Mouse (Mus musculus): ENCODE results near the gene Kdm2a.

The Kdm2a gene

GRCm38 (mm10) chr19:4326881-4327280 lies 71.2 kb downstream of the Kdm2a start:
- no peak for DNase-seq (ENCODE audit: low spot score)

DNA sequence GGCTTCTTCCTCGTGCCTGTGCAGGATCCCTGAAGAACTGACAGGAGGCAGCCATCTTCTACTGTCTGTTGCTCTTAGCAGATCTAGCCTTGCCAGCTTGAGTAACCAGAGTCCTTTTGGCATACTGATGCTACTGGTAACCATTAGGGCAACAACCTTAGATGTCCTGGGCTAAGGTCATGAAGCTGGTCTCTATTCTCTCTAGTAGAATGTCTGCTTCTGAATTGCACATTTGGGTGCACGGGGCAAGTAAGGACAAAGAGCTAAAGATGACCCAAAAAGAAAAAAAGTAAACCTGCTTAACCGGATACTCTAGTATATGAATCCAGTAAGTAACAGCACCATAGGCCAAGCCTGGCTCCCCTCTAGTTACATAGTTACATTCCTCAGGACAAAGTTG lies 72.0 kb downstream of the Kdm2a start:
- DNase-seq (ENCODE audit: low spot score): no peak

DNA sequence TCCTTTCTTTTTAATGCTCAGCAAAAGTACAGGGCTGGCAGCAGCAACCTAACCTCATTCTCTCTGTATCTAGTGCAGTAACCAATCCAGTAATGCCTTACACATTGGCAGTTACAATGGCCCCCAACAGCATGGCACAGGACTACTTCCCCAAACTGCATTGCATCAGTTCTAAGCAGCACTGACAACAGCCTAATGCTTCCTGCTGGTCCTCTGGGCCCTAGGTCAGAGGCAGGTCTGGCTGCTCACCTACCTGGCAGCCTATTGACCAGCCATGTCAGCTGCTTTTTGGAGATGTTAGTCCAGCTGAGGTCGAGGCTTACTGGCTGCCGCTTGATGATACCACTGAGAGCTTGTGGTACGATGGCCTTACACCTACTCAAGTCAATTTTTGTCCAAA lies 76.0 kb downstream of the Kdm2a start:
- no peak for DNase-seq (ENCODE audit: low spot score)

DNA sequence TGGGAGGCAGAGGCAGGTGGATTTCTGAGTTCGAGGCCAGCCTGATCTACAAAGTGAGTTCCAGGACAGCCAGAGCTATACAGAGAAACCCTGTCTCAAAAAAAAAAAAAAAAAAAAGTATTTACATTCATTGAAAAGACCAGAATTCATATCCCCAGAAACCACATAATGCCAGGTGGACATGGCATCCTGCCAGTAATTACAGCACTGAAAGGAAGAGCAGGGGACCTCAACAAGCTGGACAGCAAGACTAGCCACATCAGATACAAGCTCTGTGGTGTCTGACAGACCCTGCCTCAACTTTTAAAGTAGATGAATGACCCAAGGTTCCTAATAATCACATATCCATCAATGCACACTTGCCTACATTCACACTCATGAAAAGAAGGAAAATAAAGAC lies 76.5 kb downstream of the Kdm2a start:
- DNase-seq (ENCODE audit: low spot score): no peak

DNA sequence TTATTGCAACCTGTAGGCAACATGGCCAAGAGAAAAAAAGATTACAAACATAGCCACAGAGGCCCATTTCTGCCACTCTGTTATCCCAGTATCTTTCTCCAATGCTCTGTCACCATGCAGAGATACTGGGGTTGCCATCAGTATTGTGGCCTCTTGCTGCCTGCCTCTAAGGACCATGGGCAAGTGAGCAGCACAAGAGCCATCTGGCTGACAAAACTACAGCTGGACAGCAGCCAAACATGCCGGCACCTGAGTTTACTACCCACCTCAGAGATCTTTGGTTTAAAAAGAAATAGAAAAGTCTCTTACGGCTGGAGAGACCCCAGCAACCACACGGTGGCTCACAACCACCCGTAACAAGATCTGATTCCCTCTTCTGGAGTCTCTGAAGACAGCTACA lies 78.8 kb downstream of the Kdm2a start:
- DNase-seq (ENCODE audit: low spot score): no peak

- no peak for DNase-seq (ENCODE audit: low spot score)
Measured at GRCm38 (mm10) chr19:4317181-4317580, 80.9 kb downstream of the Kdm2a start.

GRCm38 (mm10) chr19:4315223-4315944 lies 82.7 kb downstream of the Kdm2a start:
- DNase-seq (ENCODE audit: low spot score): no peak

GRCm38 (mm10) chr19:4309776-4310185 lies 88.3 kb downstream of the Kdm2a start:
- peak; percentile 46 for DNase-seq (ENCODE audit: low spot score)

GRCm38 (mm10) chr19:4309302-4309701 lies 88.8 kb downstream of the Kdm2a start:
- no peak for DNase-seq (ENCODE audit: low spot score)

GRCm38 (mm10) chr19:4306190-4306577 lies 91.9 kb downstream of the Kdm2a start, which contains the start of gene Grk2:
Grk2 (minus strand) TSS chr19:4306222.
- DNase-seq (ENCODE audit: low spot score): peak; percentile 78

DNA sequence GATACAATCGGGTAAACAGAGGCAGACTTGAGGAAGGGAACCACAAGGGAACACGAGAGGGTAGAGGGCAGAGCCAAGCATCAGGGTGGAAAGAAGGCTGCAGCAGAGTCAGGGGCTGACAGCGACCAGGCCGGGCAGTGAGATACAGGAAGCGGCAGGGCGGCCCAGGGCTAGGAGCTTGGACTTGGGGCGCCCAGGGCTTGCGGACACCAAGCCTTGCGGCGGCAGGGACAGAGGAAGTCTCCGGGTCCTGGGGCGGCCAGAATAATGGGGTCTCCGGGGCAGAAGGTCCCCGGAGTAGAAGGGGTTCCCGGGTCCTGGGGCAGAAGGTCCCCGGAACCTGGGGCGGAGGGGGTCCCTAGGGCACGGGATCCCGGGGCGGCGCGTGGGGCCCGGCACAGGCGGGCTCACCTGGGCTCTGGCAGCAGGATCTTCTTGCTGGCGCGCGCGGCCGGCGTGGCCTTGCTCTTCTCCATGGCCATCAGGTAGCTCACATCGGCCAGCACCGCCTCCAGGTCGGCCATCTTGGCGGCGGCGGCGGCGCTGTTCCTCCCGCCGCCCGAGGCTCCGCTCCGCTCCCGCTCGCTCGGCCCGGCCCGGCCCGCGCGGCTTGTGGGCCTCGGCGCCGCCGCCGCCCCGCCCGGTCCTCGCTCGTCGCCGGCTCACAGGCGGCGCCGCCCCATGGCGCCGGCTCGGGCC lies 92.4 kb downstream of the Kdm2a start:
- DNase-seq (ENCODE audit: low spot score): peak; percentile 45

- no peak for DNase-seq (ENCODE audit: low spot score)
Measured at GRCm38 (mm10) chr19:4304871-4305321, 93.2 kb downstream of the Kdm2a start.

DNA sequence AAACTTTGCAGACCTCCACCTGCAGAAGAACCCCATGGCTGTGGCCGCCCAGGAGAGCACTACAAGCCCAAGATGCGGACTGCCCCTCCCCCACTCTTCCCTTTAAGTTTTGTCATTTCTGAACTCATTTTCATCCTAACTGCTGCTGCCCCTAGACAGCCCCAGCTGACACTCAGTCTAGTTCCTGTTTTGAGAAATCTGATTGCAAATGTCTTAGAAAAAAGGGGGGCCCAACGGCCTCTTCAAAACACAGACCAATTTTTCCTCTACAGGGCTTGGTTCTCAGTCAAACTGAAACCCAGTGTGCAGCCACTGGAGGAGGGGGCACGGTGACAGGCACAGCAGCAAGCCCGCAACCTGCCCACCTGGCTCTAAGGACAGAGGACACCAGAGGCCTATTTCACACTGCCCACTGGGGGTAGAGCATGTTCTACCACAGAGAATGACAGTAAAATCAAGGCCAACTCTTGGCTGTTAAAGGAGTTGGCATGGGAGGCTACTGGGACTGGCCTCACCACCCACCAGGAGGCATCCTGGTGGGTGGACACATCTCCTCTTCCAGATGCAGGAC lies 93.7 kb downstream of the Kdm2a start:
- no peak for DNase-seq (ENCODE audit: low spot score)

- no peak for DNase-seq (ENCODE audit: low spot score)
Measured at GRCm38 (mm10) chr19:4303640-4303995, 94.5 kb downstream of the Kdm2a start.

DNA sequence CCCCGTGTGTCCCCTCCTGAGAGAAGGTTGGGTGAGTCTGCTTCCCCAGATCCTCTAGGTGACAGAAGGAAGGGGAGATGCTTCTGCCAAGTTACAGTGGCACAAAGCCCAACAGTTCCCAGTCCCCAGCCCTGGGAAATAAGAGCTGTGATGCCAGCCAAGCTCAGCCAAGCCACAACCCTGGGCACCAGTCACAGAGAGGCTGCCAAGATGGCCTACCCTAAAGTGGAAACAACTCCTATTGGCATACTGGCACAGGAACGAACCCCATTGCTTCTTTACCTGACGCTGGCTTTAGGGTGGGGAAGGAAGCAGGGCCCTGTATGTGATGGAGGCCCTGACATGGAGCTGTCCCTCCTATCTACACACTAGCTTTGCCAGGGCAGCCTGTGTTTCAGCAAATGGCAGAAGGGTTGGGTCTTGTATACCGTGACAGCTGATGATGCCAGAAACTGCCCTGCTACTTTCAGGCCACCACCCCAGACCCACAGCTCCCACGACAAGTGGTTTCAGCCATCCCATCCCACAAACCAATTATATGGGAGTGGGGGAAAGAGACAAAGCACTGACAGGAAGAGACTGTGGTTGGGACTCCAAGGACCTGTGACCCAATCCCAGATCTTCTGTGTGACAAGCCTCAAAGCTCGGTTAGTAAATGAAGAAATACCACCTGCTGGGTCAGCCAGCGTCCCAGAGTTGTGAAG lies 95.0 kb downstream of the Kdm2a start:
- no peak for DNase-seq (ENCODE audit: low spot score)

GRCm38 (mm10) chr19:4301735-4302651 lies 96.1 kb downstream of the Kdm2a start:
- DNase-seq (ENCODE audit: low spot score): no peak

- no peak for DNase-seq (ENCODE audit: low spot score)
Measured at GRCm38 (mm10) chr19:4300852-4301734, 97.0 kb downstream of the Kdm2a start.

GRCm38 (mm10) chr19:4300271-4300704 lies 97.8 kb downstream of the Kdm2a start:
- DNase-seq (ENCODE audit: low spot score): no peak

DNA sequence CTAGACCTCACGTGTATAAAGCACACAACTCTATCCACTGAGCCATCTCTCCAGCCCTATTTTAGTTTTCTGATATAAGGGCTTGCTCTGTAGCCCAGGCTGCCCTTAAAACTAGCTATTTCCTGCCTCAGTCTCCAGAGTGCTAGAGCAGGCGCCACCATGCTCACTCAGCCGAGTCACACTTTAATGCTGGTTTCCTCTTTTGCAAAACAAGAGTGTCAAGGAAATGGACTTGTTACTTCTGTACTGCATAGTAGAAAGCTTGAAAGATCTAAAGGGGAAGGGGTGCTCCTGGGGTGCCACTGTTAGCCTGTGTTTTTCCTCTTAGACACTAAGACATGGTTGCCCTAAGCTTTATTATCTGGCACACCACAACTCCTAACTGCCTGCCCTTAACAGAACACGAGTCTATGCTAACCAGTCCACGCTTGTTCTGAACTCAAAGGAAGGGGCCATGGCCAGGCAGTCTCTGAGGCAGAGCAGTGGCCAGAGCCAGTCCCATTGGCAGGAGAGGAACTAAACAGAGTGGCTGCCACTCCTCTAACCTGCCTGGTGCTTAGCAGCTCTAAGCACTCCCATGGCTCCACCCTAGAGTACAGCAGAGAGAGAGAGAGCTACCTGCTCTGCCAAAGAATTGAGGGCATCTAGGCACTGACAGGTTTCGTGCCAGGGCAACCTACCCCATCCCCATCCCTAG lies 98.4 kb downstream of the Kdm2a start:
- DNase-seq (ENCODE audit: low spot score): no peak

- DNase-seq (ENCODE audit: low spot score): no peak
Measured at GRCm38 (mm10) chr19:4299126-4299525, 99.0 kb downstream of the Kdm2a start.
